Mouse (Mus musculus) C2C12 (cell line): ENCODE measurements at regions not wholly inside any gene's neighbourhood (a gene's known extent, or its start where the extent isn't known, plus 50 kb on each side); places are given as distances from the start of the nearest gene placed in this dataset.

Experiments used
- CEBPB ChIP-seq: IDR thresholded peaks from one replicate; pipeline ENCODE4 v1.6.1; 2011; ENCODE audit warnings: low read depth, mild to moderate bottlenecking, control low read depth, moderate library complexity
- CTCF ChIP-seq: IDR thresholded peaks from one replicate; pipeline ENCODE4 v1.5.1; 2011; ENCODE audit not compliant: control insufficient read depth, insufficient read depth, insufficient read length
- MYOD1 ChIP-seq: IDR thresholded peaks from one replicate; pipeline ENCODE4 v1.6.1; 2011; ENCODE audit warnings: low read depth; ENCODE audit not compliant: control insufficient read depth, insufficient read length
- MYOG ChIP-seq: IDR thresholded peaks from one replicate; pipeline ENCODE4 v1.6.1; 2011; ENCODE audit not compliant: control insufficient read depth, insufficient read length; ENCODE audit errors: extremely low read depth

- no peak for TF ChIP-seq MYOD1
- TF ChIP-seq CTCF = no peak
- no peak for TF ChIP-seq CEBPB
- TF ChIP-seq MYOG = no peak
These were observed 456.0 kb downstream of the Irx1 start for GRCm38 (mm10) chr13:71507421-71507931.
